Mouse (Mus musculus): ENCODE measurements around the gene Psmd11. TPM values are rescaled to one million over a fixed set of nuclear protein-coding genes. Genes with fewer than 3 reads are reported as not detected.

Psmd11 gene
- total RNA-seq, 2 experiments from 2014 or later, result 68.3 TPM

Other genes with a start within 250 kb of the Psmd11 start
- gene Rnf135, start 244.8 kb upstream of the Psmd11 start, total RNA-seq (2015; ENCODE audit: low replicate concordance), result 1.7 and 3.6 TPM in 2 replicates
- gene Rnf135, start 244.8 kb upstream of the Psmd11 start, total RNA-seq (2017; ENCODE audit: low replicate concordance), result 1.5 TPM in 1 of 2 replicates, not detected in the other
- gene Rhot1, start 219.6 kb upstream of the Psmd11 start, total RNA-seq (2015; ENCODE audit: low replicate concordance), result 10.1 and 14.4 TPM in 2 replicates
- gene Rhot1, start 219.6 kb upstream of the Psmd11 start, total RNA-seq (2017; ENCODE audit: low replicate concordance), result 3.4 and 10.5 TPM in 2 replicates
- not detected in 2 replicates for gene Rhbdl3, start 127.7 kb upstream of the Psmd11 start, total RNA-seq (2015; ENCODE audit: low replicate concordance)
- not detected in 2 replicates for gene Rhbdl3, start 127.7 kb upstream of the Psmd11 start, total RNA-seq (2017; ENCODE audit: low replicate concordance)
- 5.8 and 7.5 TPM in 2 replicates for gene 5730455P16Rik, start 50.6 kb upstream of the Psmd11 start, total RNA-seq (2015; ENCODE audit: low replicate concordance)
- gene 5730455P16Rik, start 50.6 kb upstream of the Psmd11 start, total RNA-seq (2017; ENCODE audit: low replicate concordance), result 4.5 and 5.8 TPM in 2 replicates
- 426 and 462 TPM in 2 replicates for gene Zfp207, start 45.3 kb upstream of the Psmd11 start, total RNA-seq (2015; ENCODE audit: low replicate concordance)
- gene Zfp207, start 45.3 kb upstream of the Psmd11 start, total RNA-seq (2017; ENCODE audit: low replicate concordance), result 295 and 332 TPM in 2 replicates
- 2.5 and 5.4 TPM in 2 replicates for gene Cdk5r1, start 48.4 kb downstream of the Psmd11 start, total RNA-seq (2015; ENCODE audit: low replicate concordance)
- gene Cdk5r1, start 48.4 kb downstream of the Psmd11 start, total RNA-seq (2017; ENCODE audit: low replicate concordance), result 2.0 and 2.1 TPM in 2 replicates

All from erythroid progenitor cell, adult 5-6 weeks (primary cell).